In genomic region chr1:66467821-66468703, GRCm38 (mm10) we compare ENCODE assay signal across 8 mouse cellular contexts. TPM values are rescaled to one million over a fixed set of nuclear protein-coding genes. Genes with fewer than 3 reads are reported as not detected.
DNase-seq lines count a peak whose midpoint lies in the region; ATAC-seq and TF ChIP-seq lines count a peak whose summit lies in the region.

TSS of gene Unc80 (plus strand) at chr1:66468367.

- peak; percentile 88 for ATAC-seq in intestine, embryonic 14.5 days (replicated peaks; ENCODE audit: low FRiP score, low TSS enrichment, low read depth)
- peak; percentile 93 for ATAC-seq in limb, embryonic 11.5 days (ENCODE audit: insufficient number of reproducible peaks, low FRiP score, low TSS enrichment, low read depth)
- ATAC-seq in midbrain, embryonic 16.5 days = peak; percentile 92
- ATAC-seq in stomach, postnatal 0 days (ENCODE audit: low FRiP score, low TSS enrichment) = peak; percentile 86

- no peaks in the 10 kb centered on the region for H3K9me3 ChIP-seq in heart, embryonic 10.5 days
- no peaks in the 10 kb centered on the region for H3K9me3 ChIP-seq in intestine, embryonic 14.5 days (ENCODE audit: control insufficient read depth, low read length)
- H3K9me3 ChIP-seq in limb, embryonic 11.5 days (ENCODE audit: control insufficient read depth, low read length) = no peaks in the 10 kb centered on the region
- H3K9me3 ChIP-seq in midbrain, embryonic 16.5 days (replicated peaks; ENCODE audit: control insufficient read depth, low read length, poor library complexity, severe bottlenecking) = no peaks in the 10 kb centered on the region
- no peaks in the 10 kb centered on the region for H3K9me3 ChIP-seq in stomach, postnatal 0 days (ENCODE audit: control insufficient read depth, low read length)

- intact Hi-C loops in heart, postnatal 25 days (cut with DNase I) = no loop called here

- H3K4me3 ChIP-seq in heart, embryonic 10.5 days = peak within 1 kb of the TSS; percentile 71
- H3K4me3 ChIP-seq in intestine, embryonic 14.5 days (ENCODE audit: low read depth, low read length) = peak within 1 kb of the TSS; percentile 42
- peak within 1 kb of the TSS; percentile 45 for H3K4me3 ChIP-seq in limb, embryonic 11.5 days (ENCODE audit: low read depth, low read length)
- peak within 1 kb of the TSS; percentile 69 for H3K4me3 ChIP-seq in midbrain, embryonic 16.5 days (ENCODE audit: low read depth, low read length)
- H3K4me3 ChIP-seq in stomach, postnatal 0 days (ENCODE audit: low read depth, low read length) = peak within 1 kb of the TSS; percentile 34

- no peak within 1 kb of the TSS for H3K9ac ChIP-seq in intestine, embryonic 14.5 days (ENCODE audit: low read length)
- peak within 1 kb of the TSS; percentile 37; the same call in 1 of the 2 replicates for H3K9ac ChIP-seq in limb, embryonic 11.5 days (ENCODE audit: low read length)
- H3K9ac ChIP-seq in midbrain, embryonic 16.5 days (ENCODE audit: low read depth, low read length) = peak within 1 kb of the TSS; percentile 90
- no peak within 1 kb of the TSS for H3K9ac ChIP-seq in stomach, postnatal 0 days (ENCODE audit: low read length)

- peak within 1 kb of the TSS; percentile 66 for H3K4me2 ChIP-seq in intestine, embryonic 14.5 days (ENCODE audit: low read length)
- peak within 1 kb of the TSS; percentile 84 for H3K4me2 ChIP-seq in limb, embryonic 11.5 days (ENCODE audit: low read depth, severe bottlenecking)
- H3K4me2 ChIP-seq in midbrain, embryonic 16.5 days (ENCODE audit: low read length) = peak within 1 kb of the TSS; percentile 67
- peak within 1 kb of the TSS; percentile 66 for H3K4me2 ChIP-seq in stomach, postnatal 0 days (replicated peaks; ENCODE audit: low read depth)

- 2% methylated on average over 64 of the region's 83 CpGs for WGBS in heart, embryonic 10.5 days
- WGBS in intestine, embryonic 14.5 days = under 1% methylated on average over 57 of the region's 83 CpGs
- under 1% methylated on average over 66 of the region's 83 CpGs for WGBS in limb, embryonic 11.5 days
- WGBS in midbrain, embryonic 16.5 days = under 1% methylated on average over 43 of the region's 83 CpGs
- WGBS in stomach, postnatal 0 days = 1% methylated on average over 54 of the region's 83 CpGs

- H3K4me1 ChIP-seq in heart, embryonic 10.5 days = peaks cover 11% of the 10 kb centered on the region; the same call in 1 of the 2 replicates
- H3K4me1 ChIP-seq in intestine, embryonic 14.5 days (replicated peaks; ENCODE audit: control insufficient read depth, insufficient read depth, low read length) = 0 out of 2 replicates have a peak, but pooled peaks cover 3% of the 10 kb centered on the region
- no peaks in the 10 kb centered on the region for H3K4me1 ChIP-seq in limb, embryonic 11.5 days (ENCODE audit: control insufficient read depth, insufficient read depth, low read length)
- peaks cover 11% of the 10 kb centered on the region for H3K4me1 ChIP-seq in midbrain, embryonic 16.5 days (ENCODE audit: control insufficient read depth, insufficient read depth, low read length)
- H3K4me1 ChIP-seq in stomach, postnatal 0 days (replicated peaks; ENCODE audit: control insufficient read depth, insufficient read depth) = no peaks in the 10 kb centered on the region

- H3K27ac ChIP-seq in heart, embryonic 10.5 days = peak within 1 kb of the TSS; percentile 10; the same call in 1 of the 2 replicates
- H3K27ac ChIP-seq in intestine, embryonic 14.5 days (ENCODE audit: low read depth) = no peak within 1 kb of the TSS
- H3K27ac ChIP-seq in limb, embryonic 11.5 days (replicated peaks; ENCODE audit: low read depth, low read length) = no peak within 1 kb of the TSS
- H3K27ac ChIP-seq in midbrain, embryonic 16.5 days (ENCODE audit: low read length) = peak within 1 kb of the TSS; percentile 72
- no peak within 1 kb of the TSS for H3K27ac ChIP-seq in stomach, postnatal 0 days (replicated peaks)

- TF ChIP-seq CTCF in stomach, postnatal 0 days (IDR thresholded peaks at IDR 0.05; ENCODE audit: low read depth) = no peak

- no peaks in the 10 kb centered on the region for H3K36me3 ChIP-seq in heart, embryonic 10.5 days
- H3K36me3 ChIP-seq in intestine, embryonic 14.5 days (ENCODE audit: control insufficient read depth, insufficient read depth, low read length) = no peaks in the 10 kb centered on the region
- no peaks in the 10 kb centered on the region for H3K36me3 ChIP-seq in limb, embryonic 11.5 days (ENCODE audit: control insufficient read depth, insufficient read depth, low read length)
- H3K36me3 ChIP-seq in midbrain, embryonic 16.5 days (ENCODE audit: control insufficient read depth, insufficient read depth, low read length) = no peaks in the 10 kb centered on the region
- H3K36me3 ChIP-seq in stomach, postnatal 0 days (ENCODE audit: control insufficient read depth, insufficient read depth, low read length) = no peaks in the 10 kb centered on the region

- H3K27me3 ChIP-seq in heart, embryonic 10.5 days (ENCODE audit: insufficient read depth, poor library complexity, severe bottlenecking) = peaks cover 12% of the 10 kb centered on the region
- peaks cover 18% of the 10 kb centered on the region; the same call in 1 of the 2 replicates for H3K27me3 ChIP-seq in intestine, embryonic 14.5 days (replicated peaks; ENCODE audit: control insufficient read depth, insufficient read depth, low read length)
- peaks cover 10% of the 10 kb centered on the region; the same call in 1 of the 2 replicates for H3K27me3 ChIP-seq in limb, embryonic 11.5 days (ENCODE audit: control insufficient read depth, insufficient read depth, low read length)
- H3K27me3 ChIP-seq in midbrain, embryonic 16.5 days (ENCODE audit: control insufficient read depth, insufficient read depth, low read depth, low read length) = no peaks in the 10 kb centered on the region
- H3K27me3 ChIP-seq in stomach, postnatal 0 days (ENCODE audit: control insufficient read depth, insufficient read depth, low read length) = no peaks in the 10 kb centered on the region; the same call in 1 of the 2 replicates

- TF ChIP-seq EP300 in stomach, postnatal 0 days (optimal IDR thresholded peaks at IDR 0.05) = no peak

- peak; percentile 75 for DNase-seq in heart, embryonic 10.5 days (ENCODE audit: low spot score)
- no peak for DNase-seq in heart, postnatal 25 days (ENCODE audit: low spot score)
- peak; percentile 88 for DNase-seq in cerebellum, adult 9-11 months
- DNase-seq in frontal cortex, adult 2 months (ENCODE audit: extremely low spot score in 1 of 2, low spot score in 1 of 2) = peak; percentile 18 to 65
- DNase-seq in intestine, embryonic 14.5 days (ENCODE audit: low spot score) = peak; percentile 76
- DNase-seq in limb, embryonic 11.5 days (ENCODE audit: low spot score) = peak; percentile 78
- peak; percentile 63 for DNase-seq in stomach, postnatal 0 days (ENCODE audit: low spot score)

RNA-seq across cellular contexts. Expression of gene Unc80, which starts in this region (rescaled TPM):
- 0.14 TPM in 1 of 2 replicates, not detected in the other for polyA plus RNA-seq in heart, embryonic 10.5 days (2016; fragmentation: Nextera tagmentation; extraction: Ambion mirVana)
- total RNA-seq in heart, postnatal 25 days (2021) = under 1 TPM; 0.06 to 0.16 TPM
- 79.9 and 99.5 TPM in 2 replicates for polyA plus RNA-seq in frontal cortex, adult 2 months (2012; rRNA removed)
- polyA plus RNA-seq in intestine, embryonic 14.5 days (2014; fragmentation: Nextera tagmentation; extraction: Ambion mirVana) = 0.39 and 0.69 TPM in 2 replicates
- polyA plus RNA-seq in limb, embryonic 11.5 days (2014; fragmentation: Nextera tagmentation; extraction: Ambion mirVana) = 0.10 and 0.13 TPM in 2 replicates
- 7.2 and 7.9 TPM in 2 replicates for polyA plus RNA-seq in midbrain, embryonic 16.5 days (2015; fragmentation: Nextera tagmentation; extraction: Ambion mirVana)
- 0.16 and 0.34 TPM in 2 replicates for polyA plus RNA-seq in stomach, postnatal 0 days (2015; fragmentation: Nextera tagmentation; extraction: Ambion mirVana)

Comparison
In these comparisons a context has a peak if more than half of its experiments do, and no peak if none do; other contexts are left out.
1. Peak in DNase-seq, H3K4me3 ChIP-seq and H3K27ac ChIP-seq in heart, embryonic 10.5 days; RNA of the gene not detected or under 1 TPM.
2. Peak in DNase-seq, ATAC-seq, H3K4me3 ChIP-seq and H3K4me2 ChIP-seq in intestine, embryonic 14.5 days; RNA of the gene not detected or under 1 TPM.
3. Peak in DNase-seq, ATAC-seq, H3K4me3 ChIP-seq, H3K9ac ChIP-seq and H3K4me2 ChIP-seq in limb, embryonic 11.5 days; RNA of the gene not detected or under 1 TPM.
4. Peak in DNase-seq, ATAC-seq, H3K4me3 ChIP-seq and H3K4me2 ChIP-seq in stomach, postnatal 0 days; RNA of the gene not detected or under 1 TPM.